Mouse (Mus musculus) bone marrow macrophage, adult 2 months (primary cell): ENCODE data around the gene Vmn1r95.
"Not testable (repeated sequence)": the region's sequence is repeated elsewhere in the genome, so short reads cannot be mapped to it uniquely, and the experiment has no call there.

Experiments
- CTCF ChIP-seq: IDR thresholded peaks from 2 replicates; pipeline ENCODE4 v1.5.1; 2012; ENCODE audit warnings: low read depth, mild to moderate bottlenecking, low read length, moderate library complexity
- POLR2A ChIP-seq: IDR thresholded peaks from 2 replicates; pipeline ENCODE4 v1.6.1; 2012; ENCODE audit warnings: mild to moderate bottlenecking, low read depth, low read length, borderline replicate concordance

- not testable (repeated sequence) for TF ChIP-seq CTCF, POLR2A
Observed at GRCm38 (mm10) chr7:20233728-20234127, 40.2 kb downstream of the Vmn1r95 start, which contains the start of gene Gm4498.
